Mouse (Mus musculus) olfactory bulb, adult 2 months (tissue): ENCODE measurements around the gene Prg2.

Experiments
- CTCF ChIP-seq: fragments of 200-500 bp; IDR thresholded peaks from 2 replicates; pipeline ENCODE4 v1.5.1; 2012; ENCODE audit warnings: low read depth, mild to moderate bottlenecking, low read length, moderate library complexity; ENCODE audit not compliant: insufficient read depth
- POLR2A ChIP-seq: fragments of 200-500 bp; IDR thresholded peaks from 2 replicates; pipeline ENCODE4 v1.6.1; 2012; ENCODE audit warnings: mild to moderate bottlenecking, low read depth, low read length, moderate library complexity; ENCODE audit not compliant: insufficient read depth

DNA sequence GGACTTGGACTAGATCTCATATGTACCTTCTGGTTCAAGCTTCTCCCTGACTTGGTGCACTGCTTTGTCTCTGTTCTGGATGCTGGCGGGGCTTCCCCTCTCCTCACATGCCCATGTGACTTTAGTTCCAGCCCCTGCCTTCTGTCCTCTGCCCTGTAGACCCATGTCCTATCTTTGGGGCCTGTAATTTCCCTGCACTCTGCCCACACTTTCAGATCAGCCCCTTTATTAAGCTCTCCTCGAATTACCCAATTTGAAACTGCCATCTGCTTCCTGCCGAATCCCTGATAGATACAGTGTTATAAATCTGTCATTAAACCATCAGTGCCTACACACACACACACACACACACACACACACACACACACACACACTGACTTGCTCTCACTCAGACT lies 34.3 kb downstream of the Prg2 start:
- no peak for TF ChIP-seq CTCF
- TF ChIP-seq POLR2A: no peak
